Mouse (Mus musculus) urinary bladder, postnatal 10 days (tissue): ENCODE measurements at regions not wholly inside any gene's neighbourhood (a gene's known extent, or its start where the extent isn't known, plus 50 kb on each side); places are given as distances from the start of the nearest gene placed in this dataset.
"Not testable (repeated sequence)": the region's sequence is repeated elsewhere in the genome, so short reads cannot be mapped to it uniquely, and the experiment has no call there.

Source experiments
- DNase-seq: peaks from one replicate; pipeline ENCODE4 v3.0.0; 2022; ENCODE audit warnings: low spot score

DNA sequence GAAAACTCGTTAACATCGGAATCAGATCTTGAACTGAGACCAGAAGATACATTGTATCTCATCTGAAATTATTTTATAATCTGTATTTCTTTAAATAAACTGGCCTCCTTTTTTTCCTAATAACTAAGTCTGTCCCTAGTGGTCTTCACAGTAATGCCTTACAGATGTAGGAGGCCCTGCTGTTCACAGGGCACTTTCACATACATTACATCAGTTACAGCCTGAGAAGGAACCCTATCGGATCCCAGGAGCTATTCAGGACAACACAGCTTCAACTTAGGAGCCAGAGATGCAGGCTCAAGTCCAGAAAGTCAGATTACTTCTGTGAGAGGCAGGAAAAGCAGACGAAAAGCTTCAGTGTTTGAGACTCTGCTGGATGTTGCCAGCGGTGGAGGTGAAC lies 806.2 kb downstream of the Ets1 start:
- no peak for DNase-seq

DNA sequence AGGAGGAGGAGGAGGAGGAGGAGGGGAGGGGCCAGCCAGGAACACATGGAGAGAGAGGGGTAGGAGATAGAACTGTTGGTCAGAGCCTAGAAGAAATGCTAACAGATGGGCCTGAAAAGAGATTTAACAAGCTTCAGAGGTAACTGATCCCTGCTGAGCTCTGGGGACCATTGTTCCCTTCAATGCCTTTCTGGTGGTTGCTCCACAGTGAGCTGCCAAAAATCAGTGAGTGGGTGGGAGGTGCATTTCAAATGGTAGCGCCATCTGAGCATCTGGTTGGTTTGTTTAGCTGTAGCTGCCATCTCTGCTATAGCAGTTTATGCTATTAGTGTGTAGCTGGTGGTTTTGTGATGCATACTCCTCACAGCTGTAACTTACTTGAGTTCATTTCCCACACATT lies 809.9 kb downstream of the Ets1 start:
- no peak for DNase-seq

DNA sequence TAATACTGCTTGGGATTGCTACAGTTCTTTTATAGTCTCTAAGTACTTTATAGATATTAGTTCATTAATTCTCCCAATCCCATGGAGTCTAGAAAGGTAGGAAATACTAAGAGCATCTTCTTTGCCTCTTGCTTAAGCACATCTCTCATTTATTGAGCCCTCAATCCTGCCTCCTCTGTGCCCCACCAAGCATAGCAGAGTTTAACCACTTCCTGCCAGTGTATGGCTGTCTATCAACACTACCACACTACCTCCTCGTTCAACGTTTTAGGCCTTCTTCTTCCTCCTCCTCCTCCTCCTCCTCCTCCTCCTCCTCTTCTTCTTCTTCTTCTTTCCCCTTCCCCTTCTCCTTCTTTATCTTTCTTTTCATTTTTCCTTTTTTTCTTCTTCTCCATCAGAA lies 839.1 kb downstream of the Ets1 start:
- DNase-seq: no peak

- DNase-seq: no peak
Measured at GRCm38 (mm10) chr9:33482845-33483540, 847.0 kb downstream of the Ets1 start.

DNA sequence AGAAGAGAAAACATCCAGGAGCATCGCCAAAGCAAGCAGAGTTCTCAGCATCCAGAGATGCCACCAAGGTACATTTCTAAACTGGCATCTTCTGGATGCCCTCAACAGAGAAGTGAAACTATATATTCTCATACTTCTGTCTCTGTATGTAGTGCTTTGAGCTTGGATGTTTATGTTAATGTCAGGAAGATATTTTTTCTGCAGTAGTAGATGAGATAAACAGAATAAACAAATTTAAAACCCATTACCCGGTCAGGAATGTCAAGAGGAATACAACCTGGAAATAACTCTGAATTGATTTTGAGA lies 847.5 kb downstream of the Ets1 start:
- DNase-seq: no peak

- DNase-seq: no peak
Measured at GRCm38 (mm10) chr9:33533101-33533810, 897.2 kb downstream of the Ets1 start.

- no peak for DNase-seq
Measured at GRCm38 (mm10) chr9:33543301-33543700, 907.3 kb downstream of the Ets1 start.

- DNase-seq: no peak
Measured at GRCm38 (mm10) chr9:33546126-33546737, 910.2 kb downstream of the Ets1 start.

DNA sequence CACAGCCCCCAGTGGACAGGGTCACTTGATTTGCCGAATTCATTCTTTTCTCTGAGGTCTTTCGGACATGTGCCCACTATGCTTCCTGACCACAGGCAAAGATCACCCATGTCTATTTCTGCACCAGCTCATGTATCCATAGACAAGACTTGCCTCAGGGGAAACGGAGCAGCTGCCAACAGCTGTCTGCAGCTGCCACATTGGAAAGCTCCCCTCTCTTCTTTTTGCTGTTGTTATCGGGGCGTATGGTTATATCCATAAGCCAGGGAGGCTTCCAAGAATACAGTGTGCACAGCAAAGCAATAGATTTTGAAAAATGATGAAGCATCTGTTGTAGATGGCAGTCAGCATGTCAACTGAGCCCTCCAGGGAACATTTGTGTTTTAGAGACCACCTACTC lies 913.4 kb downstream of the Ets1 start:
- DNase-seq: no peak

GRCm38 (mm10) chr9:33571990-33572389 lies 913.7 kb upstream of the Kirrel3 start:
- DNase-seq: no peak

DNA sequence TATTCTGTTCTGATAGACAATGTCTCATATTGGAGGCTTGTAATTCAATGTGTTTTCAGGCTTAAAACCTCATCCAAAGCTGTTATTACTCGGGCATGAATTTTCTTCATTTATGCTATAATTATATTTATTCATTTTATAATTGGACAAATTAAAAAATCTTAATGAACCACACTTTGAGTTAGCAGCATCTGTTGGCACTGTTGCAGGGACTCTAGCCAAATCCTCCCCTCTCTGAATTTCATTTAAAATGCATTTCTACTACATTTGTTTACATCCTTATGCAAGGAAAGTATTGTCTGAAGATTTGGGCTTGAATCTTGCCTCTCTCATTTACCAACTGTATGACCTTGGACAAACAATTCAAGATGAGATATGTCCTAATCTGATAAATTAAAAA lies 874.2 kb upstream of the Kirrel3 start:
- DNase-seq: no peak

GRCm38 (mm10) chr9:33624378-33624777 lies 861.3 kb upstream of the Kirrel3 start:
- no peak for DNase-seq

DNA sequence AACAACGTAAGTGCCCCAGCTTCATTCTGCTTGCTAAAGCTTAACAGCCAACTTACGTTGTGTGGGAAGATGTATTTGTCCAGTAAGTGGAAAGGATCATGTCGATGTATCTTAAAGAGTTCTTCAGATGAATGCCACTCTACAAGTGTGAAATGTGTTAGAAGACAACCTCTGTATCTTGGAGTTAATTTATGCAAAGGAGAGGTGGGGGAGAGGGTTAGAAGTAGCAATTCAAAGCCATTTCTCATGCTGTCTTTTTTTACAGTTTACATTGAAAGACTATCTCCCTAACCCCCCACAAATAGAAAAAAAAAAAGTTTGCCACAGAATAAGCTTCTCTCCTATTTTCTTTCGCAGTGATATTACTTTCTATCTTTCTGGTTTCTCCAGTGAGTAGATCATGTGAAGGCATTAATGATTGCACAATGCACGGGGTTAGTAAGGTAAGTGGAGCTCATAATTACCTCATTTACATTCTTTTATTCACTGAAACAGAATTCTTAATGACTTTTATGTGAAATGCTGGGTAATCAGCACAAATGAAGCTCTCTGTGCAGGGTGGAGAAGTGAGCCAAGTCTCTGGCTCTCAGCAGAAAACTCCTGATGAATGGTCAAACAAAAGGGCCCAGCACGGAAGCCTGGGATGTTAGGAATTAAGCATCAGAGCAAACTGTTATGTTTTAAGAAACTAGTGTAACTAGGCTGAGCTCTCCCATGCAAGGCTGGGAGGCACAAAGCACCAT lies 855.8 kb upstream of the Kirrel3 start:
- no peak for DNase-seq

GRCm38 (mm10) chr9:33662978-33663377 lies 822.7 kb upstream of the Kirrel3 start:
- no peak for DNase-seq

GRCm38 (mm10) chr9:33681129-33681528 lies 804.6 kb upstream of the Kirrel3 start:
- no peak for DNase-seq

- no peak for DNase-seq
Measured at GRCm38 (mm10) chr9:33691731-33692130, 794.0 kb upstream of the Kirrel3 start.

DNA sequence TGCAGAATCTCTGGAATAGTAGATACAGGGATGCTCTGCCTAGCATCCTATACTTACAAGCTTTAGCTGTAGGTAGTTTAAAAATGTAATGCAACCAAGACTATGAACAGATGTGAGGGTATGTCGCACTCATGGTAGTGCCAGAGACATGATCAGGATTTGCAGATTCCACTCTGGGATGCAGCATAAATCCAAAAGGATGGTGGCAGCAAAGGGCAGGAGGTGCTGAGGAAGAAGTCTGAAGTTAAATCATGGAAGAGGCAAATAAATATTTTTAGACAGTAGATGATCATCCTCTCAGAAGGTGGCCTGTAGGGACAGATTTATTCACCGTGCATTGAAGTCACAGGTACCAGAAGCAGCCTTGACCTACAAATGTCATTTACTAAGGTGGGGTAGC lies 768.1 kb upstream of the Kirrel3 start:
- DNase-seq: no peak

GRCm38 (mm10) chr9:33724811-33725210 lies 760.9 kb upstream of the Kirrel3 start:
- DNase-seq: no peak

DNA sequence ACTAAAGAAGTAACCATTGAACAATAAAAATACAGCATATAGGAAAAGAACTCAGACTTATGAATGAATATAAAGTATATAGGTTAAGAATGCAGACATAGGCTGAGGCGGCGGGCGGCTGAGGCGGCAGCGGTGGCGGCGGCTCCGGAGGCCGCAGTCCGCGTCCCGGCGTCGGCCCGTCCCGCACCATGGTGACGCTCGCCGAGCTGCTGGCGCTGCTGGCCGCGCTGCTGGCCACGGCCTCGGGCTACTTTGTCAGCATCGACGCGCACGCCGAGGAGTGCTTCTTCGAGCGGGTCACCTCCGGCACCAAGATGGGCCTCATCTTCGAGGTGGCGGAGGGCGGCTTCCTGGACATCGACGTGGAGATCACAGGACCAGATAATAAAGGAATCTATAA lies 757.6 kb upstream of the Kirrel3 start:
- not testable (repeated sequence) for DNase-seq

DNA sequence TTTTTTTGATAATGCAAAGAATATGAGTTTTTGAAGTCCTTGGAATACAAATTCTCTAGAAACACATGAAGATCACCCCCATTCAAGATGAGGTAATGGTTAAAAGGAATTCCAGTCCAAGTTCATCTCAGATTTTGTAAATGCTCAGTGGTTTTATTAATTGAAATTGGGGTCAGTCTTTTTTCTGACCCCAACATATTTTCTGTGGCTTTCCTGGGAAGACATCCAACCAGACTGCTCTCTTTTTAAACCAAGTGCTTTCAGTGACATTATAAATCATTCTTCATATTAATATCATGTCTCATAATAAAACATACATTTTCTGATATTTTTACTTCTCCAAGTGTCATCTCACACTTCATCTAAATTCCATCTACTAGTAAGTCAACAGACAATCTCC lies 725.0 kb upstream of the Kirrel3 start:
- no peak for DNase-seq

- no peak for DNase-seq
Measured at GRCm38 (mm10) chr9:33766235-33766634, 719.5 kb upstream of the Kirrel3 start.

DNA sequence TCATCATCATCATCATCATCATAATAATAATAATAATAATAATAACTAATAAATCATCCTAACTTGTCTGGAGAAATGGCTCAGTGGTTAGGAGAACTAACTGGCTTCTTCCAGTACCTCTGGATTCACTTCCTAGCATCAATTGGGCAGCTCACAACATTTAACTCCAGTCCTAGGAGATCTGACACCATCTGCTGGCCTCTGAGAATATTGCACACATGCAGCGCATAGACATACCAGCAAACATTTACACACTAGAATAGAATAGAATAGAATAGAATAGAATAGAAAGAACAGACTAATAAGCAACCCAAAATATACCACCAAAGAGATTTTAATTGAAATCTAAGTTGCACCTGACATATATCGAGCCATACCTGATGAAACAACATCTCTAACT lies 715.9 kb upstream of the Kirrel3 start:
- DNase-seq: no peak

DNA sequence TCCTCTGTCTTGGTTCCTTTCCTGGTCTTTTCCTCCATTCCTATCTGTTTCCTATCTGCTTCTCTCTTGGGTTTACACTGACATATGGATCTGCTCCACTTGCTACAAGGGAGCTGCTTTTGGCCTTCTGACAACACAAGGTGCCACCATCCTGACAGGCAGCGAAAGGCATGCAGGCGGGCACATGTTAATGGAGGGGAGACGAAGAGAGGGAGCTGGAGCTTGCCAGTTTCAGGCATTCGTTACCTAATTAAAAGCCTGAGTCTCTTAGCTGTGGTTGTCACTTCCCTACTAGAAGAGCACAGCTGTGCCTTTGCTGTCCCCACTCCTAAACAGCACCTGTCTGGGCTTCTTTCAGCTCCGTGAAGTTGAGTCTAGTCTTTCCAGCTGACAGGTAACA lies 711.5 kb upstream of the Kirrel3 start:
- no peak for DNase-seq
